Mouse (Mus musculus) hindbrain, embryonic 11.5 days (tissue): ENCODE results near the gene Zic1. TPM values are rescaled to one million over a fixed set of nuclear protein-coding genes. Genes with fewer than 3 reads are reported as not detected.
A peak's percentile ranks its signal among the peaks of the same experiment; 100 is the strongest.

Experiments
- ATAC-seq: fragments of 200-750 bp; cut with Nextera tagmentation; 2 replicates; pipeline ENCODE4 v1.8.0; 2017; ENCODE audit warnings: mild to moderate bottlenecking, moderate TSS enrichment, moderate library complexity; ENCODE audit not compliant: low FRiP score
- DNase-seq: peaks from one replicate; pipeline ENCODE4 v3.0.0-alpha.2; 2015; ENCODE audit warnings: low spot score
- H3K27ac ChIP-seq: fragments of 300-500 bp; sonication (generic); 2 replicates; pipeline ENCODE4 v1.5.1; 2014; ENCODE audit warnings: mild to moderate bottlenecking, low read depth, low read length
- H3K27me3 ChIP-seq: fragments of 300-500 bp; sonication (generic); 2 replicates; pipeline ENCODE4 v1.6.1; 2014; ENCODE audit warnings: mild to moderate bottlenecking, low read length, moderate library complexity, mixed read lengths; ENCODE audit not compliant: control insufficient read depth, insufficient read depth
- H3K36me3 ChIP-seq: fragments of 300-500 bp; sonication (generic); 2 replicates; pipeline ENCODE4 v1.6.1; 2014; ENCODE audit warnings: mild to moderate bottlenecking, low read length, moderate library complexity, mixed read lengths; ENCODE audit not compliant: control insufficient read depth, insufficient read depth
- H3K4me1 ChIP-seq: fragments of 300-500 bp; sonication (generic); replicated peaks from 2 replicates; pipeline ENCODE4 v1.6.1; 2014; ENCODE audit warnings: low read length, mixed read lengths; ENCODE audit not compliant: control insufficient read depth, insufficient read depth
- H3K4me2 ChIP-seq: fragments of 300-500 bp; sonication (generic); replicated peaks from 2 replicates; pipeline ENCODE4 v1.6.1; 2014; ENCODE audit warnings: mild to moderate bottlenecking, low read depth, low read length
- H3K4me3 ChIP-seq: fragments of 300-500 bp; sonication (generic); 2 replicates; pipeline ENCODE4 v1.5.1; 2014; ENCODE audit warnings: low read depth, low read length
- H3K9ac ChIP-seq: fragments of 300-500 bp; sonication (generic); 2 replicates; pipeline ENCODE4 v1.6.1; 2014; ENCODE audit warnings: low read depth, low read length
- H3K9me3 ChIP-seq: fragments of 300-500 bp; sonication (generic); 2 replicates; pipeline ENCODE4 v1.6.1; 2016; ENCODE audit warnings: low read length; ENCODE audit not compliant: control insufficient read depth
- WGBS: fragments of 180-500 bp; shearing (Covaris S2); extraction: QIAGEN DNeasy Blood & Tissue Kit; methylation state at CpG from one replicate; pipeline ENCODE4 v1.1.7; 2014; 5-methylcytosine and 5-hydroxymethylcytosine counted together
- polyA plus RNA-seq: library from polyadenylated mRNA; unstranded; fragments of >200 nt; fragmentation: Nextera tagmentation; extraction: Ambion mirVana; gene quantifications from 2 replicates; pipeline ENCODE4 v1.2.1, GENCODE M21; 2014

Gene Zic1
- polyA plus RNA-seq, 1 experiment from 2014 or later: 23.8 TPM

- H3K4me1 ChIP-seq: no peaks in the 10 kb centered on the region; the same call in none of the 2 replicates
- no peaks in the 10 kb centered on the region for H3K36me3 ChIP-seq
- peak; percentile 18; the same call in 1 of the 2 replicates for ATAC-seq
- H3K4me2 ChIP-seq: peak overlapping the region; percentile 35
- peak overlapping the region; percentile 43 for H3K9ac ChIP-seq
- DNase-seq: peak; percentile 72
- H3K27me3 ChIP-seq: peaks cover 74% of the 10 kb centered on the region
- H3K4me3 ChIP-seq: peak overlapping the region; percentile 6; the same call in 1 of the 2 replicates
- no peaks in the 10 kb centered on the region for H3K9me3 ChIP-seq
- H3K27ac ChIP-seq: peak overlapping the region; percentile 93
- 2% methylated on average over 17 of the region's 17 CpGs for WGBS
Measured at GRCm38 (mm10) chr9:91386502-91386890, 20.9 kb upstream of the Zic1 start.

- ATAC-seq (no peak), DNase-seq (no peak)
- Histone ChIP-seq H3K36me3 (no peaks in the 10 kb centered on the region), H3K27me3 (peaks cover 70% of the 10 kb centered on the region), H3K27ac (peak overlapping the region; percentile 93), H3K4me1 (no peaks in the 10 kb centered on the region; the same call in none of the 2 replicates), H3K4me2 (peak overlapping the region; percentile 17), H3K4me3 (no peak overlapping the region), H3K9me3 (no peaks in the 10 kb centered on the region), H3K9ac (peak overlapping the region; percentile 27; the same call in 1 of the 2 replicates)
- WGBS: 1% methylated on average over 8 of the region's 8 CpGs
Measured at GRCm38 (mm10) chr9:91385561-91386430, 20.2 kb upstream of the Zic1 start.

DNA sequence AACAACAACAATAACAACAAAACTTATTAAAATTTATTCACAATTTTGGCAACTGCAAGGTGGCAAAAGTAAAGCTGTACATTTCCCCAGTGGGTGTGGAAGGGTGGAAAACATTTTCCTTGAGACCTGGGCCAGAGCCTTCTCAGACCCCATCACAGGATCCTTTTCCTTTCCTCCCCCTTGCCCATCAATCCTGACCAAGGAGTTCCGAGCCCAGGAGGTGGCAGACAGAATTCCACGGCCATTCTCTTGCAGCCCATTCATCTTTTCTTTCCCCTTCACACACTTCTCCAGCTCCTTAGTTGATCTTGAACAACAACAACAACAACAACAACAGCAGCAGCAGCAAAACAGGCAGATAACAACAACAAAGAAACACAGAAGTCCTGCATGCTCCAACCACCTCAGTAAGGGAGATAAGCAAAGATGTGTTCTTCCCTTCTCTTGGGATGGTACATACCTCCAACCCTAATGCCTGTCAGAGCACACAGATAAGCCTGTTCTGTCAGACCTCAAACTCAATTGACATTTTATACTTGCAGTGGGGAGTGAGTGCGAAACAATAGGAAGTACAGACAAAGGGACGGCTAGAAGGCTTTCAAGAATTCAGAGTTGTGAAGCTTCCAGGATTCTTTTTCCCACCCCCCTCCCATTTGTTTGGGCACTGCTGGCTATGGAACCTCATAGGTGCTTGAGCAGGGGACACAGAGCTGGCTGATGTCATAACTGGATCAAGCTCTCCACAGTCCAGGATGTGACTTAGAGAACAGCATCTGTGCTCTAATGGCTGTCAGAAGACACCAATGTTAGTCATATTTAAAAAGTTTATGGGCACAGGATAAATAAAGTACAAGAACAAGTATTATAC lies 19.3 kb upstream of the Zic1 start:
- Histone ChIP-seq H3K27ac (peak overlapping the region; percentile 93), H3K36me3 (no peaks in the 10 kb centered on the region), H3K27me3 (peaks cover 69% of the 10 kb centered on the region), H3K9ac (peak overlapping the region; percentile 31), H3K4me1 (no peaks in the 10 kb centered on the region; the same call in none of the 2 replicates), H3K4me3 (peak overlapping the region; percentile 57), H3K4me2 (peak overlapping the region; percentile 87), H3K9me3 (no peaks in the 10 kb centered on the region)
- 4% methylated on average over 4 of the region's 4 CpGs for WGBS
- ATAC-seq (no peak), DNase-seq (no peak)

- Histone ChIP-seq H3K36me3 (no peaks in the 10 kb centered on the region), H3K9ac (peak overlapping the region; percentile 89), H3K4me1 (no peaks in the 10 kb centered on the region; the same call in none of the 2 replicates), H3K27ac (peak overlapping the region; percentile 93), H3K4me2 (peak overlapping the region; percentile 87), H3K9me3 (no peaks in the 10 kb centered on the region), H3K4me3 (peak overlapping the region; percentile 57), H3K27me3 (peaks cover 68% of the 10 kb centered on the region)
- DNase-seq: no peak
- peak; percentile 55 for ATAC-seq
- under 1% methylated on average over 30 of the region's 30 CpGs for WGBS
Measured at GRCm38 (mm10) chr9:91384136-91384500, 18.5 kb upstream of the Zic1 start.

DNA sequence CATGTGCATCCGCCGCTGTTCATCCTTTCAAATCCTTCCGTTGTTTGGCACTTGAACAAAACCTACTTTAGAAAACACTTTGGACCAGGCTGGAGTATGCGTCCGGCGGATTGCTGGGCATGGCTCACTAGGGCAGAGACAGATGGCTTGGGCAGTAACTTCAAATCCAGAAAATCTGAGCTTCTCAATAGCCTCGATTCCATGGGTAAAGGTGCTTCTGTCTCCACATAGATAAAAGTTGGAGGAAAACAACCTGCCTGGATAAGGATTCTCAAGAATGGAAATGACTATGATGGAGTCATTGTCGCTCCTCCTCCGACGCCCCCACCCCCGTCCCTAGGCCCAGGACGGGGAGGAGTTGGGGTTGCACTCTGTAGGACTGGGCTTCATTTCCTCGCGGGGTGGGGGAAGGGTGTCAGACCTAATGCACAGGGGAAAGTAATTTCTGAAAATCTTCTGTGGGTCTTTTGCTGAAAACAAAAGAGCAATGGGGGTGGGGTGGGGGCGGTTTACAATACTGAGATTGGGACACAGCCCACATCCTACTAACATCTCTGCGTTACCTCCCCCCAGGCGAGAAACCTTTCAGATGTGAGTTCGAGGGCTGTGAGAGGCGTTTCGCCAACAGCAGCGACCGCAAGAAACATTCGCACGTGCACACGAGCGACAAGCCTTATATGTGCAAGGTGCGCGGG lies 18.0 kb upstream of the Zic1 start:
- Histone ChIP-seq H3K4me2 (peak overlapping the region; percentile 87), H3K36me3 (no peaks in the 10 kb centered on the region), H3K4me3 (peak overlapping the region; percentile 57), H3K9ac (peak overlapping the region; percentile 89), H3K27ac (peak overlapping the region; percentile 93), H3K27me3 (peaks cover 69% of the 10 kb centered on the region), H3K4me1 (no peaks in the 10 kb centered on the region; the same call in none of the 2 replicates), H3K9me3 (no peaks in the 10 kb centered on the region)
- DNase-seq: peak; percentile 77
- 1% methylated on average over 28 of the region's 28 CpGs for WGBS
- ATAC-seq: peak; percentile 59

GRCm38 (mm10) chr9:91382471-91383255 lies 17.1 kb upstream of the Zic1 start:
- H3K4me3 ChIP-seq: peak overlapping the region; percentile 57
- H3K4me2 ChIP-seq: peak overlapping the region; percentile 87
- WGBS: 2% methylated on average over 24 of the region's 24 CpGs
- DNase-seq (peak; percentile 72), ATAC-seq (no peak)
- H3K9me3 ChIP-seq: no peaks in the 10 kb centered on the region
- H3K27me3 ChIP-seq: peaks cover 68% of the 10 kb centered on the region
- peak overlapping the region; percentile 89 for H3K9ac ChIP-seq
- H3K4me1 ChIP-seq: no peaks in the 10 kb centered on the region; the same call in none of the 2 replicates
- peak overlapping the region; percentile 93 for H3K27ac ChIP-seq
- H3K36me3 ChIP-seq: no peaks in the 10 kb centered on the region

GRCm38 (mm10) chr9:91382111-91382379 lies 16.4 kb upstream of the Zic1 start:
- no peaks in the 10 kb centered on the region; the same call in none of the 2 replicates for H3K4me1 ChIP-seq
- peak overlapping the region; percentile 87 for H3K4me2 ChIP-seq
- H3K27me3 ChIP-seq: peaks cover 68% of the 10 kb centered on the region
- H3K9ac ChIP-seq: peak overlapping the region; percentile 89
- peak overlapping the region; percentile 57 for H3K4me3 ChIP-seq
- DNase-seq (no peak), ATAC-seq (no peak)
- 2% methylated on average over 2 of the region's 2 CpGs for WGBS
- no peaks in the 10 kb centered on the region for H3K36me3 ChIP-seq
- no peaks in the 10 kb centered on the region for H3K9me3 ChIP-seq
- H3K27ac ChIP-seq: peak overlapping the region; percentile 93
